Mouse (Mus musculus): ENCODE data around the gene Kif24.

GRCm38 (mm10) chr4:41409341-41409740 lies 55.3 kb downstream of the Kif24 start:
- TF ChIP-seq GATA1 (IDR thresholded peaks at IDR 0.05; ENCODE audit: borderline replicate concordance, low read length) = no peak
- no peak for TF ChIP-seq FLI1 (IDR thresholded peaks at IDR 0.05; ENCODE audit: low read length)
